Mouse (Mus musculus) hematopoietic stem cell, adult 5-6 weeks (primary cell): ENCODE measurements around the gene Olfr725. TPM values are rescaled to one million over a fixed set of nuclear protein-coding genes. Genes with fewer than 3 reads are reported as not detected.
A peak's percentile ranks its signal among the peaks of the same experiment; 100 is the strongest.

Source experiments
- ATAC-seq, 2 experiments: fragments of 125-278 bp in 1 of 2; replicated peaks in 1 of 2; 2 replicates each; pipeline ENCODE4 v1.8.0; 2016 to 2017; ENCODE audit warnings: inconsistent platforms in 2 of 2, mild to moderate bottlenecking in 2 of 2, moderate number of reproducible peaks in 2 of 2, low read depth in 1 of 2, moderate TSS enrichment in 1 of 2; ENCODE audit not compliant: low FRiP score in 2 of 2, poor library complexity in 2 of 2, severe bottlenecking in 2 of 2, insufficient read depth in 1 of 2, low TSS enrichment in 1 of 2
- total RNA-seq: library from RNA; stranded (forward); fragments of 172-1452, 232-1000 nt; gene quantifications from 2 replicates; pipeline ENCODE4 v1.2.3, GENCODE M21; 2017

Olfr725 gene
- not detected in 2 replicates for total RNA-seq

- no peak for ATAC-seq
Measured at GRCm38 (mm10) chr14:50040275-50040674, at the start of gene Olfr725. Olfr725 (minus strand) TSS chr14:50040375.

GRCm38 (mm10) chr14:50062733-50063104, 22.5 kb upstream of the Olfr725 start:
- peak; percentile 41 to 51 for ATAC-seq

GRCm38 (mm10) chr14:50061955-50062732, 22.0 kb upstream of the Olfr725 start:
- ATAC-seq = peak; percentile 98 to 99

GRCm38 (mm10) chr14:50061590-50061954, 21.4 kb upstream of the Olfr725 start:
- ATAC-seq = peak; percentile 22 to 43

- ATAC-seq = no peak
Measured at GRCm38 (mm10) chr14:50061179-50061578, 21.0 kb upstream of the Olfr725 start.

GRCm38 (mm10) chr14:50032041-50032440, 8.1 kb downstream of the Olfr725 start:
- ATAC-seq = no peak

- no peak for ATAC-seq
Measured at GRCm38 (mm10) chr14:50031356-50031755, 8.8 kb downstream of the Olfr725 start.

- ATAC-seq = no peak
Measured at GRCm38 (mm10) chr14:50026371-50026770, 13.8 kb downstream of the Olfr725 start.

Other genes with a start within 250 kb of the Olfr725 start
- not detected in 2 replicates for gene Olfr722, start 138.4 kb downstream of the Olfr725 start, total RNA-seq
- not detected in 2 replicates for gene Olfr723, start 108.6 kb downstream of the Olfr725 start, total RNA-seq
- not detected in 2 replicates for gene Olfr724, start 77.1 kb downstream of the Olfr725 start, total RNA-seq
- gene Olfr726, start 50.6 kb upstream of the Olfr725 start, total RNA-seq = not detected in 2 replicates
- gene Olfr727, start 82.8 kb upstream of the Olfr725 start, total RNA-seq = not detected in 2 replicates
- not detected in 2 replicates for gene Olfr728, start 102.3 kb upstream of the Olfr725 start, total RNA-seq
- not detected in 2 replicates for gene Olfr729, start 112.5 kb upstream of the Olfr725 start, total RNA-seq
- not detected in 2 replicates for gene Olfr730, start 147.8 kb upstream of the Olfr725 start, total RNA-seq
- not detected in 2 replicates for gene Olfr731, start 201.5 kb upstream of the Olfr725 start, total RNA-seq
- not detected in 2 replicates for gene Olfr732, start 243.8 kb upstream of the Olfr725 start, total RNA-seq